Mouse (Mus musculus) adrenal gland, postnatal 10 days (tissue): ENCODE data around the gene Efna2. TPM values are rescaled to one million over a fixed set of nuclear protein-coding genes. Genes with fewer than 3 reads are reported as not detected.

Source experiments
- DNase-seq: peaks from one replicate; pipeline ENCODE4 v3.0.0; 2021; ENCODE audit warnings: mixed read lengths
- long read RNA-seq, 2 experiments: library from polyadenylated mRNA; stranded (forward); transcript quantifications; one replicate each; pipeline ENCODE4 v2.0.0; 2021
- total RNA-seq, 2 experiments: library from RNA; stranded (reverse); gene quantifications; 2 replicates each; pipeline ENCODE4 v1.2.3; 2021

Efna2 gene
- total RNA-seq, result 1 to 10 TPM; 3.3 to 4.5 TPM
- long read RNA-seq, experiment 1, partial matches to known transcripts, result 1 of 6 reads
- long read RNA-seq, experiment 1, other reads (novel, unspliced or antisense), result 1 of 6 reads
- long read RNA-seq, experiment 2, transcript Efna2-201 (4 exons, 2,131 nt), result major isoform, 10 of 10 reads
- long read RNA-seq, experiment 2, partial matches to known transcripts, result 0 of 10 reads
- long read RNA-seq, experiment 2, other reads (novel, unspliced or antisense), result 0 of 10 reads

- DNase-seq, result peak; percentile 76
Measured at GRCm38 (mm10) chr10:80179068-80180051, at the start of gene Efna2. Gene Efna2, plus strand, starts transcription at chr10:80179482.

DNA sequence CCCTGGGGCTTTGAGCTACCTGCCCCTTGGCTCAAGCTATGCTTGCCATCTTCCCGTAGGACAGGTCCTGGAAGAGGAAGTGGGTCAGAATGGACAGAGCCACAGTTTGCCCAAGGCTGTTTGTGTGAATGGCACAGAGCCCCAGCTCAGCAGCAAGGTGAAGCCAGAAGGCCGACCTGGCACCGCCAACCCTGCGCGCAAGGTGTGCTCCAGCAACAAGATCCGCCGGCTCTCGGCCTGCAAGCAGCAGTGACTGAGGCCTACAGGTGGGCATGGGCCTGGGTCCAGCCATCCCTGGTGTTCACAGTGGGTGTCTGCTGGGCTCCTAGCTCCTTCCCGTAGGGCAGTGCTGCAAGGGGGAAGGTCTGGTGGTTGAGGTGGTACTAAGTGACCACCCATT, 49.4 kb upstream of the Efna2 start:
- no peak for DNase-seq

- no peak for DNase-seq
Measured at GRCm38 (mm10) chr10:80130403-80131031, 48.8 kb upstream of the Efna2 start.

- peak; percentile 78 for DNase-seq
Measured at GRCm38 (mm10) chr10:80131316-80131951, 47.8 kb upstream of the Efna2 start.

DNA sequence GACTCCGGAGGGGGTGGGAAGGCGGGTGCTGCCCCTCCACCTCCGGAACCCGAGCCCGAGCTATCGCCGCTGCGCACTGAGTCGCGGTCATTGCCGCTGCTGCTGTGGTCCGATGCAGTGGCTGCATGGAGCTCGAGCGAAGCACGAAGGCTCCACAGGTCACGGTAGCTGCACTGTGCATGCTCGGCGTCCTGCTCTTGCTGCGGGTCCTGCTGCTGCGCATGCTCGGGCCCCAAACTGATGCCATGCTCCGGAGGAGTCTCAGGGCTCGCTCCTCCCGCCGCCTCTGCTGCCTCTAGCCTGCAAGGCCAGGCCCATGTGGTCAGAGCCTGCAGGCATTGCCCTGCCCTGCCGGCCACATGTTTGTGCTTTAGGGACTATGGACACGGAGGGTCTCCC, 47.3 kb upstream of the Efna2 start:
- no peak for DNase-seq

DNA sequence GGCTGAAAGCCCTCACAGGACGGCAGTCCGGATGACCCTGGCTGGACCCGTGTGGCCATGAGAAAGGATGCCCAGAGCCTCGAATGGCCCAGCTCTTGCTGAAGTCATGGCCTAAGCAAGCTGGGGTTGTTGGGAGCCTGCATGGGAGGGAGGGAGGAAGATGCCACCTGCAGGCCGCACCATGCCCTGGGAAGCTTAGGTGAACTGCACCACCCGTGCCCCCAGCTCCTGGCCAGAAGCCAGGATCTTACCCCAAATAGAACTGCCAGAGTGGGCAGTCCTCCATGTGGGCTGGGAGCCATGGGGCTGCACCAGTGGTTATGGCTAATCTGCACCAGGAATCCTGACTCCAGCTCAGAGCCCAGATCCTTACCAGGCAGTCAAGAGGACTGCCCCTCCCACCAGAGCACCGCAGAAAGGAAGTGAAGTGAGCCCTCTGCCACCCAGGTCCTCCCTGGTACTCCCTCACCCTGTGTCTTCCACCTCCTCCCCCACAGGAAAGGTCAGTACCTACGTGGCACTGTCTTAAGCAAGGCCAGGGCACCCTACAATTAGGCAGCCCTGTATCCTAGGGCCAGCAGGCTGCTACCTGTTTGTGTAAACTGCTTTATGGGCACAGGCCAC, 45.9 kb upstream of the Efna2 start:
- DNase-seq, result no peak

DNA sequence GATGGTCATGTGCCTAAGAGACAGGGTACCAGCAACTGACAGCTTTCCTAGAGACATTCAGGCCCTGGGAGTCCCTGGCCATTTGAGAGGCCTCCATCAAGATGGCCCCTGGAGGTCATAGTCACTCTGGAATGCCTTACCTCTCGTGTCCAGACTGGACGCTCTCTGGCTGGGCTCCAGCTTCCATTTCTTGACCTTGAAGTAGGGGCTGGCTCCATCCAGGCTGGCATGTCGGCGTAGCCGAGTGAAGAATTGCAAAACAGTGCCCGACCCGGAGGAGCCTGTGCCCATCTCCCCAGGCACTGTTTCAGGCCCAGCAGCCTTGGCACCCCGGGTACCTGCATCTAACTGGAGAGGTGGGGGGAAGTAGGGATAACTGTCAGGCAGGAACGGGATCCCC, 44.9 kb upstream of the Efna2 start:
- DNase-seq, result peak; percentile 62

- no peak for DNase-seq
Measured at GRCm38 (mm10) chr10:80135161-80135560, 44.1 kb upstream of the Efna2 start.

DNA sequence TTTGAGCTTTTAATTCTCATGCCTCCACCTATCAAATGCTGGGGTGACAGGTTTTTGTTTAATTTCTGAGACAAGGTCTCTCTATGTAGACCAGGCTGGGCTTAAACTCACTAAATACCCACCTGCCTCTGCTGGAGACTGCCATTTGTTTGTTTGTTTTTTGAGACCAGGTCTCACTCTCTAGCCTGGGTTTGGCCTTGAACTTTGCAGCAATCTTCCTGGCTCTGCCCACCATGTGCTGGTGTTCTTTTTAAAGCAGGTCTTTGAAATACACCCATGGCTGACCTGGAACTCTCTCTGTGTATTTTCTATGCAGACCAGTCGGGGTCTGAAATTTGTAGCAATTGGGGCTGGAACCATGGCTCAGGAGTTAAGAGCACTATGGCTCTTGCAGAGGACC, 43.6 kb upstream of the Efna2 start:
- no peak for DNase-seq

DNA sequence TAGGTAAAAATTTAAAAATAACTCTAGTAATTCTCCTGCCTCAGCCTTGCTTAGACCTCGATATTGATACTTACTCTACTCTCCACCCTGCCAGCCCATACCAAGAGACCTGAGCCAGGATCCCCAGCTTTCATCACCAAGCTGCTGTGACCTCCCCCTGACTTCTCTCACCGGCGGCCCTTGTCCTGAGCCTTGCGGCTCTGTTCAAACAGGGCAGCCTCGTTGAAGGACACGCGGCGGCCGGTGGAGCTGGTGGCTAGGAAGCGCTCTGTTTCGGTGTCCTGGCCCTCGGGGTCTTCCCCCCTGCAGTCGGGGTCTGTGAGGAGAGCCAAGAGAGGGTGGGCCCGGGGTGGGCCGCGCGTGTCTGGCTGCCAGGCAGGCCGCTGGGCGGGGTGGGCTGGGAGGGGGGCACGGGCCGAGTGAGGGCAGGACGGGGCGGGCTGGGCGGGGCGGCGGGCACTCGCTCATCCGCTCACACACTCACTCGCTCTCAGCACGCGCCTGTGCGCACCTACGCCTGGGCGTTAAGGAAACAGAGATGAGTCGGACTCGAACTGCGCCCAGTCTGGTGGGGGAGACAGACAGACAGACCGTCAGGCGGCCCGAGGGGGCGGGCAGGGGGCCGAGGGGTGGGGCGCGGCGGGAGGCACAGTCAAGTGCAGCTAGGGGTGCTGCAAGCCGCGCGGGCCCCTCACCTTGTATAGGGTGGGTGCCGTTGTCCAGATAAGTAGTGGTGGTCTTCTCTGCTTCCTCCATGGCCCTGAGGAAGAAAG, 42.9 kb upstream of the Efna2 start:
- DNase-seq, result no peak

GRCm38 (mm10) chr10:80136952-80137625, 42.2 kb upstream of the Efna2 start:
- peak; percentile 58 for DNase-seq

DNA sequence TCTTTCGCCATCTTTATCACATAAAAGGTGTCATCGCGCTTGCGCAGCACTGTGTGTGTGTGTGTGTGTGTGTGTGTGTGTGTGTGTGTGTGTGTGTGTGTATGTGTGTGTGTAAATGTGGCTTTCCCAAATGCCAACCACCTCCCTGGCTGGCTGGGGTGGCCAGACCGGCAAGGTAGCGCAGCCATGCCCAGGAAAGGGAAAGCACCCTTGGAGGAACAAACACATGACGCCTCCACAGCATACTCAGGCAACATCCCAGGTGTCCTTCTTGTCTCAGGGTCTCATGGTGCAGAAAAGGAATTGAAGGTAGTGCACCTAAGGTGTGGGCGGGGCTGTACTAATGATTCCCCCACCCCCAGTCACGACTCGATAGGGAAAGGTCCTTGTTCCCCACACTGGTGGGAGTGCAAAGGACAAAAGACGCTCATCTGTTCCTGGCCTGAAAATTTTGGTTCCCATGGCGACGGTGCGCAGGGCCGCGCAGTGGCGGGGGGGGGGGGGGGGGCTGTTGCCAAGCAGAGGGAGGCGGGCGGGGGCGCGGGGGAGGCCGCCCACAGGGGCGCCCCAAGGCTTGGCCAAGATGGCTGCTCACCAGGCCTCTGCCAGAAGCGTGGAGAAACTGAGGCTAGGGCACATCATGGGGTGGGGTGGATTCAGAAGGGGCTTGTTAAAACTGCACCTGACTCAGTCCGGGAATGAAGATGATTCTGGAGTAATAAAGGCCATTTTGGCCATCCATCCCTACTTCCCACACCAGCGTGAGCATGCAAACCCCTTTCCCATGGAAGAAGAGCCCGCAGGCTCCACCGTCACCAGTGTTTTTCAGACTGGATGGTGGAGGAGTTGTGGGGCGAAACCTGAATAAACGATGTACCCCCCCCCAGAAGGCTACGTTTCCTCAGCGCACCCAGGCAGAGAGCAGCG, 41.4 kb upstream of the Efna2 start:
- DNase-seq, result peak; percentile 38

- DNase-seq, result peak; percentile 84
Measured at GRCm38 (mm10) chr10:80138553-80139438, 40.5 kb upstream of the Efna2 start, which contains the start of gene Atp5d. Gene Atp5d, plus strand, starts transcription at chr10:80138632.

DNA sequence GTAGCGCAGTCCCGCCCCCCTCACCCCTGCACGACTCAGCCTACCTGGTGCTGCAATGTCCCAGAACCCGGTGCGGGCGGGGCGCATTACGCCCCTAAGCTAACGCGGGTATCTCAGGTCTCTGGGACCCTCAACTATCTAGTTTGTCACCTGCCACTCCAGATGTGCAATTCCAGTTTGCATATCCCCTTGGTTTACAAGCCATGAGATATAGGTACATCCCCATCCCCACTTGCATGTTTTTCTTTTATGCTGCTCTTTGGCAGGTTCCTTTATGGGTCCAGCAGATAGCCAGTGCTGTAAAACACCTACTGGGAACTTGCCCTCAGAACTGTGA, 39.9 kb upstream of the Efna2 start:
- DNase-seq, result no peak

- no peak for DNase-seq
Measured at GRCm38 (mm10) chr10:80139975-80140665, 39.2 kb upstream of the Efna2 start.

- DNase-seq, result no peak
Measured at GRCm38 (mm10) chr10:80140666-80141035, 38.6 kb upstream of the Efna2 start, which contains the start of gene Cbarp. Gene Cbarp, minus strand, starts transcription at chr10:80140835.

DNA sequence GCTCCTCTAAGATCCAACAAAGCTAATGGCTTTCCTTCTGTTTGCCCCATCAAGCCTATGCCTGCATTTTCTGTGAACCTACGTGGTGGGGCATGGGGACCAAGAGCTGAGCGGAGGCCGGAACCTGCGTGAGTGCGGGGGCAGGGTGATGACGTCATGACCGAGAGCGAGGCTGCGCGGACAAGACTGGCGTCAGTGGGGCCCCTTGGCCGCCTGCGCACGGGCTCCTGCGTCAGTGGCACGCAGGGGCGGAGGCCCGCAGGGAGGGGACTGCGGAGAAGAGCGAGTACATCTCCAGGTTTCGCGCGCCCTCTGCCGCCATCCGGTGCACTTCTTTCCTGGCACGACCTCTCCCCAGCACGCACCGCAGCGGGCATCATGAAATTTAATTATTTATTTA, 38.0 kb upstream of the Efna2 start:
- peak; percentile 97 for DNase-seq
